Mouse (Mus musculus): Measurements from ENCODE around the gene Tbx2.

Gene Tbx2

DNA sequence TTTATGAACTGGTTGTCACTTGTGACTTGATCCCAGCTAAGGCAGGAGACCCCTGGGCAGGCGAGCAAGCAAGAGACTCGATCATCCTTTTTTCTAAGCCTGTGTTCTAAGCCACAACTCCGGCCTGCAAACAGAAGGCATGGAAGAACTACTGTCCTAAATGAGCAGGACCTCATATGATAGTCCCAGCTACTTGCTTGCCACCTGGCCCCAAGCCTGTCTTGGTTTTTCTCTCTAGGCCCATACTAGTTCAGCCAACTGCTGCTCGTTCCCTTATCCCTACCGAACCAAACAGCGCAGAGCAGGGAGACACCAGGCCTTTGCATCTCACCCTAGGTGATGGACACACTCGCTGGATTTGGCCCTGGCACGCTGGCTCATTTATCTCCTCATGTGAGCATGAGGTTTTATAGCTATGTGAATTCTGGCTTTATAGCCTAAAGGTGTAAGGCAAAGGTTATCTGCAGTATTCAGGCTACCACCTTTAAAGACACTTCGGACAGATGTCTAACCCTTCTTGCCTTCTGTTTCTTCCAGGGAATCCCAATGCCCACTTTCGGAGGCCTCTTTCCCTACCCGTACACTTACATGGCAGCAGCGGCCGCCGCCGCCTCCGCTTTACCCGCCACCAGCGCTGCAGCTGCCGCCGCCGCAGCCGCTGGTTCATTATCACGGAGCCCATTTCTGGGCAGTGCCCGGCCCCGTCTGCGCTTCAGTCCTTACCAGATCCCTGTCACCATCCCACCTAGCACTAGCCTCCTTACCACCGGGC, 7.9 kb downstream of the Tbx2 start:
- DNase-seq (ENCODE audit: low spot score) = no peak

DNA sequence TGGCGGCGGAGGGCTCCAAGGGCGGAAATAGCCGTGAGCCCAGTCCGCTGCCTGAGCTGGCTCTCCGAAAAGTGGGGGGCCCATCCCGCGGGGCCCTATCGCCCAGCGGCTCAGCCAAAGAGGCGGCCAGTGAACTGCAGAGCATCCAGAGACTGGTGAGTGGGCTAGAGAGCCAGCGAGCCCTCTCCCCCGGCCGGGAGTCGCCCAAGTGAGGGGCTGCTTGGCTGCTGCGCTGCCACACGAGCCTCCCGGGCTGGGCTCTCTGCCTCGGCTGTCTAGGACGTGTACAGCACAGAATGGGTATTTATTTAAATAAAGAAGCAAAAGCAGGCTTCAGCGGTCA, 8.4 kb downstream of the Tbx2 start:
- DNase-seq (ENCODE audit: low spot score) = no peak

DNA sequence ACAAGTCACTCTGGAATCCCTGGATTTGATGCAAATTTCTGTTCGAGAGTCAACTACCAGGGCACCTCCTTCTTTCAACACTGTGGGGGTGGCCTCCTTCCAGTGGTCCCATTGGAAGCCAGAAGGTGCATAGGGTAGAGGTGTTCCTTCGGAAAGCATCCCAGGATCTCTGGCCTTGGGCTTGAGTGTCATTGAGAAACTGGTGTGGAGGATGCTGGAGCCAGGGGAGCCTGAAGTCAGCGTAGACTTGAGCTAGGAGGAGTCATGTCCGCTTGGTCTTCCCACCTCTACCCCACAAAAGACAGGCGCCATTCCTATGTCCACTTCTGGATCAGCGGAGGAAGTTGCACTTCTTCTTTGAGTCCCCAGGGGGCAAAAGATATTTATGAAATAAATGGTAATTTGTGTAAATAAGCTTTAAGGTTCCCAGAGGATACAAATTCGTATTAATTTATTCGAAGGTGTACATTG, 8.9 kb downstream of the Tbx2 start:
- no peak for DNase-seq (ENCODE audit: low spot score)

DNA sequence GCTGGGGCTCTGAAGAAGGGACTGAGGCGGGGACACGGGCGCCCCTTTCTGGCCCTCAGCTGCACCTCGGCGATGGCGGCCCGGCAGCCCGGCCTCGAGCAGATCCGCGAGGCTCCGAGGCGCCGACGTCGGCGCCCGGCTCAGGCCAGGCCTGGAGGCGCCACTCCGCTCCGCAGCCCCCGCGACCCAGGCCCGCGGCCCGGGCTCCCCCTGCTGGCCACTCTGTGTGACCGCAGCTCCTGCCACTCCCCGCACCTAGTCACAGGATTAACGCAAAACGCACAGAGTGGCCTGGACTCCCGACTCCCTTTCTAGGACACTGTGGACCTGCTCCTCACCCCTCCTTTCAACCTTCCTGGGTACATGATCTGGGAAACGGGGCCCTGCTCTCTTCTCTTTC, 9.6 kb downstream of the Tbx2 start:
- DNase-seq (ENCODE audit: low spot score) = no peak

DNA sequence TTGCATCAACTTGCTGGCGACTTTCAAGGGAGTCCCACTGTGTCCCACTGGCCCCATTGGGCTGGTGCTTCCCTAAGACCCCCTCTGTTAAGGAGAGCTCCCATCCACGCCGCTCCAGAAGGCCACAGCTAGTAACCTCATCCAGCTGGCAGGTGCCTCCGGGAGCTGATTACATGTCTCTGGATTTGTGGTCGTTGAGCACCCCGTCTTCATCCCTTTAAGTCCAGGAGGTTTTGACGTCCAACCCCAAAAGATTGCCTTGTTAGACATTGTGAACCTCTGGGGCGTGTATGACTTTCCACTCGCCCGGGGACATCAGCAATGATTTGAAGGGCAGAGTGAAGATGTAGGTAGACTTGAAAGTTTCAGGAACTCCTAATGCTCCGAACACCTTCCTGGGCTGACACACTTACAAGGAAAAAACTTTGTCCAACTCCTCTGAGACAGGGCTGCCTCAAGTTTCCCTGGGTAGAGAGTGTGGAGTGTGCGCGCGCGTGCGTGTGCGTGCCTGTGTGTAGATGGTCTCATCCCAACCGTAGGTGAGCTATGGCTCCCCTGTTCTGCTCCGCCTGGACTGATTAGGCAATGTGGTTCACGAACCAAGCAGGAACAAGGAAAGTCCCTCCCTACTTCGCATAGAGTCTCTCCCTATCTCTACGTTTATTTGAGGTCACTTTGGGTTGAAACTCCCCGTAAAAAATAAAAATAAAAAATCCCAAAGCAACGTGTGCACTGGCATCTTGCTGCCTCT, 10.4 kb downstream of the Tbx2 start:
- DNase-seq (ENCODE audit: low spot score) = no peak

DNA sequence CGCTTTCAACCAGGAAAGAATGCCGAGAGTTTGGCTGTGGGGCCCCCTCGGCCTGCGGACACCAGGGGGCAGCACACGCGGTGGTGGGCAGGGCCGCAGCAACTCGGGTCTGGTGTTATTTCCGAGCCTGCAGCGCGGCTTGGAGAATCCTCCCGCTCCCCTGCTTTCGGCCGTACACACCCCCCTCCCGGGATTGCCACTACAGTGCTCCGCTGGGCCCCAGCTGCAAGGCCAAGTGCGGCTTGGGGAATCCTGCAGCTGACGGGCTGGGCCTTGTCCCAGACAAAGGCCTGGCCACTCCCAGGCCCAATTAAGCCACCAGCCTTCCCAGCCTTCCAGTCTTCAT, 11.0 kb downstream of the Tbx2 start:
- DNase-seq (ENCODE audit: low spot score) = peak; percentile 67

DNA sequence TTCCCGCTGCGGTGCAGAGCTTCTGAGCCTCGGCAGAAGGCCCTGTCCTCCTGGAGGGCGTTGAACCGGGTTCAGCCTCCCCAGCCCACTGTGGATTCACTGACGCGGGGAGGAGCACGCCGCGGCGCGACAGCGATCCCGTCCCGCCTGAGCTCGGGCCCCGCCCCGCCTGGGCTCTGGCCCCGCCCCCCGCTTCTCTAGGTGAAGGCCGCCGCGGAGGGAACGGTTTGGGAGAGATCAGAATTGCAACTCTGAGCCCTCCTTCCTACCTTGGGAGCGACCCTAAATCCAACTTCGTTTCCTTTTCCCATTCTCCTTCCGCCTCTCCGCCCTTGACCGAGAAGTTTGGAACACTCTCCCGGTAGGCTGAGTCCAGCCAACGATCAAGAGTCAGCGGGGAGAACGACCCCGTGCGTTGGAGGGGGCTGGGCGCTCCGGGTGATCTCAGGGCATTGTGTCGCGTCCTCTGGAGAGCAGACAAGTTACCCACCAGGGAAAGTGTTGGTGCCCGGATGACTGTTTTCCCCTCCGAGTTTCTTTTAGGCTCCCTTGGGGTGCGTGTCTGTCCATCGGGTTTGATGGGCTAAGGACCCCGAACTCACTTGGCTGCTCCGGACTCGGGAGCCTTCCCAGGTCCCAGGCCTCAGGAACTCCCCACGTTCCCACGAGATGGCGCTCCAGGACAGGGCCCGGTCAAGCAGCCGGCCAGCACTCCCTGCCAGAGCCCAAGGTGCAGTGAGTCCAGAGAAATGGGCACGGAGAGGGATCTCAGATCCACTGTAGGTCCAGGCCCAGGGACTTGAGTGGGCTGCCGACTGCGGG, 12.0 kb downstream of the Tbx2 start:
- DNase-seq (ENCODE audit: low spot score) = peak; percentile 91

DNA sequence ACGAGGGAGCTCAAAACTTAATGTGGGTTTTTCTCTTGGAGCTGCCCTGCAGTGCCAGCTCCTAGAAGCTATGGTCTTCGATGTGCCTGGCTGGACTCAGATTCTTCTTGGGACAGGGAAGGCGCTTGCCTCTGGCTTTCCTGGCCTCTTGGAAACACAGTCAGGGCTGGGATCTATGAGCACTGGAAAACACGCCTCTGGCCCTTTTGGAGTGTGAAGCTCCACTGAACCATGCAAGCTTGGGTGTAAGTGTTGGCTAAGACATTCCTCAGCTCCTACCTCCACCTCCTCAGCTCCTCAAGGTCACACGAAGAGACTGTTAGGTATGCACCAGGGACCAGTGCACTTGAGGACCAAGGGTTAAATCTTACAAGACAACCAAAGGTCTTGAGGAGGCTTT, 12.6 kb downstream of the Tbx2 start:
- DNase-seq (ENCODE audit: low spot score) = no peak

DNA sequence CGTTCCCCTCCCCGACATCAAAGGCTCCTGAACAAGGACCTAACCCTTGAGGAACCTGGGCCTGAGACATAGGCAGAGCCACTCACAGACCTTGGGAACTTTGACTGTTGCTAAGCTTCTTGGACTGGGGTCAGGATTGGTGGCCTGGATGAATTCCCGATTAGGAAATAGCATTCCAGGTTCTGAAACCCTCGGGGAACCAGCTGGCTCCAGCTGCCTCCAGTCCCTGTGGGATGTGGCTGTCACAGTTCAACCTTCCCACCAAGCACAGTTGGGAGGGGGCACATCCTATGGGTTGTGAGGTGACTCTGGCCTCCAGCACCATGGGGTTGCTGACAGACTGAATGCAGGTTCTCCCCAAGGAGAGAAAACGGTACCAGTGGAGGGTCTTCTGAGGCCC, 13.6 kb downstream of the Tbx2 start:
- DNase-seq (ENCODE audit: low spot score) = peak; percentile 89

DNA sequence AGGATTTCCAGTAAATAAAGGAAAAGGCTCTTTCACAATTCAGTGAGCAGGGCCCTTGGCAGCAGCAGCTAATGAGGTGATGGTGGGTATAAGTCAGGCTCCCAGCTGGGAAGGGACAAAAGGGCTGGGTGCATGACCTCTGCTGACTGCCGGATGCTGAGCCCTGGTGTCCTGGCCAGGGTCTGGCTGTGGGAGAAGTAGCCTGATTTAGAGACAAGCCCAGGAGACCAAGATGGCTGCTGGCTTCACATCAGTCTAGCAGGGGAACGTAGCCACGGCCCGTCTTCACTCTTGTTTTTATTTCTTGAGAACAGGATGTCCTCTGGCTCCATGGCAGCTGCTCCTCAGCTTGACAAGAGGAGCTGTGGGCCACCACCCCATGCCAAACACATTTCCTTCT, 14.2 kb downstream of the Tbx2 start:
- peak; percentile 64 for DNase-seq (ENCODE audit: low spot score)

DNA sequence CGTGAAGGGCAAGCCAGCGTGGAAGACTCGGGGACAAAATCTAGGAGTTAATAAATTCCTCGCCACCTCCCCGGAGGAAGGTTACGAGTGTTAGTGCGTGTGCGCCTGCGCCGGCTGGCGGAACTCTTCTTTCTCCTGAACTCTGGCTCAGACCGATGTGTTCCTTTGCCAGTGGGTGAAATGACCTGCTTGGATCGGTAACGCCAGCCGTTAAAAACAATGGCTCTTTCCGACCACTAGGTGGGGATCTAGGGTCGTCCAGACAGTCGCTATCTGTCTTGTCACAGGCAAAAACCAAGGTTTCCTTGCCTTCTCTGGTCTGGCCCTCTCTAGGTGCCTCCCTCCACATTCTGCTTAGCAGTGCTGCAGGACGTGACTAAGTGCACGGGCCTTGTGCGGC, 16.7 kb downstream of the Tbx2 start:
- peak; percentile 93 for DNase-seq (ENCODE audit: low spot score)

DNA sequence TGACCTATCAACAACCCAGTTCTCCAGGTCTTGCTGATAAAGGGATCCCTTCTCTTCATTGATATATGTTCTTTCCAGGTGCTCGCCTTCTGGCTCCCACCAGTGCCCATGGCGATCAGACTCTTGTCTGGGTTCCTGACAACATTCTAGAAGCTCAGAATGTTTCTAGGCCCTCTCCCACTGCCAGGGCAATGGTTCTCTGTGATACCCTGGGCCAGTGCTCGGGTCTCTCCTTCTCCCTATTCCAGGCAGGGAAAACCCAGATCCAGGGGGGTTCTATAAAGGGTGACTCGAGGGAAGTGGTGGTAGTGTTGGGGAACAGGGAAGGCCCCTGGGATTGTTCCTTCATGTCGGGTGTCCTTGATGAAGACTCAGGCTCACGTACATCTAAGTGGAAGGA, 17.9 kb downstream of the Tbx2 start, which contains the start of gene Gm11444:
TSS of gene Gm11444 (minus strand) at position 101 of the 400 bp plus-strand sequence.
- DNase-seq (ENCODE audit: low spot score) = no peak

DNA sequence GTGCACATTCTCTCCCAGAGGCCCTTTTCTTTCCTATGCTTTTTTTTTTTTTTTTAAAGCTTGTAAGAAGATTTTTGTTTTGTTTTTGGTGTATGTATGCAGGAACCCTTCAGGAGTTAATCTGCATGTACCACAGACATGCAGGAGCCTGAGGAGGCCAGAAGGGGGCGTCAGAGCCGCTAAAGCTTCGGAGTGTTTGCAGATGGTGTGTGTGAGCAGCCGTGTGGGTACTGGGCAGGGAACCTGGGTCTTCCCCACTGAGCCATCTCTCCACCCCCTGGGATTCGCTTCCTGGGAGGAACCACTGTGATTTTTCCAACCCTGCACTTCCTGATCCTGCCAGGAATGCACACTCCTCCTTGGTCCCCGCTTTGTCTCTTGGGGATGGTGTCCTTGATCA, 18.4 kb downstream of the Tbx2 start:
- no peak for DNase-seq (ENCODE audit: low spot score)

DNA sequence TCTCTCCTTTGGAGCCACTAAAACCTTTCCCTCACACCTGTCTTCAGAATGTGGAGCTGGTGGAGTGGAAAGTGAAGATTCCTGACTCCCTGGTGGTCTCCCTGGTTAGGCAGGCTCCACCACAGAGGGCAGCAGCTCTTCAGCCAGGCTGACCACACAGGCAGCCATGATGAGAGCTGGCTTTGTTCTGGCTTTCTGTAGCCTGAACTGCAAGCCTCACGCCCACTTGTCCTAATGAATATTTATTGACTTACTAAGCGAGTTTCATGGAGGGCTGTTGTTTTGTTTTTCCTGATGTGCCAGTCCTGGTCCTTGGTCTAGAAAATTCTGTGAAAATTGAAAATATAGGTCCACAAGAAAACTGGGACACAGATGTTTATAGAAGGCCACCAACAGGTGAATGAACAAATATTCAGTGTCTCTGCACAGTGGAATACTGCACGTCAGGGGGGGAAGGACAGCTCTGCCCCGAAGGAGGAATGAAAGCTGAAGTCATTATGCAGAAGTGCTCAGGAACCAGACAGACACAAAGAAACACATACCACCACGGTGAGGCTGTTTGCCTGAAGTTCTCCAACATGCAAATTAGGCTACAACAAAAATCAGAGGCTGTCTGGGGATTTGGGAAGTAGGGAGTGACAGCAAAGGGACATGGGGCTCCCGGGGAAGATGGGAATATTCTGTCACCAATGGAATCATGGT, 25.8 kb downstream of the Tbx2 start:
- DNase-seq (ENCODE audit: low spot score) = no peak

DNA sequence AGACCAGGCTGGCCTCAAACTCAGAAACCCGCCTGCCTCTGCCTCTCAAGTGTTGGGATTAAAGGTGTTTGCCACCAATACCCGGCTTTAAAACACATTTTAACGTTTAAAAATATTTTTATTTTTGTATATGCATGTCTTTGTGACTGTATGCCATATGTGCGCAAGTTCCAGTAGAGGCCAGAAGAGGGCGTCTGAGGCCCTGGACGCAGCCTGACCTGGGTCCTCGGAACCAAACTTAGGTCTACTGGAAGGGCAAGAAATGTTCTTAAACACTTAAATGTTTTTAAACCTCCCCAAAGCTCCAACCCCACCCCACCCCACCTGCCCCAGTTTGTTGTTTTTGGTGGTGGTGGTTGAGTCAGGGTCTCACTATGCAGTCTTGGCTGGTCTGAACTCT, 32.0 kb downstream of the Tbx2 start:
- DNase-seq (ENCODE audit: low spot score) = no peak

DNA sequence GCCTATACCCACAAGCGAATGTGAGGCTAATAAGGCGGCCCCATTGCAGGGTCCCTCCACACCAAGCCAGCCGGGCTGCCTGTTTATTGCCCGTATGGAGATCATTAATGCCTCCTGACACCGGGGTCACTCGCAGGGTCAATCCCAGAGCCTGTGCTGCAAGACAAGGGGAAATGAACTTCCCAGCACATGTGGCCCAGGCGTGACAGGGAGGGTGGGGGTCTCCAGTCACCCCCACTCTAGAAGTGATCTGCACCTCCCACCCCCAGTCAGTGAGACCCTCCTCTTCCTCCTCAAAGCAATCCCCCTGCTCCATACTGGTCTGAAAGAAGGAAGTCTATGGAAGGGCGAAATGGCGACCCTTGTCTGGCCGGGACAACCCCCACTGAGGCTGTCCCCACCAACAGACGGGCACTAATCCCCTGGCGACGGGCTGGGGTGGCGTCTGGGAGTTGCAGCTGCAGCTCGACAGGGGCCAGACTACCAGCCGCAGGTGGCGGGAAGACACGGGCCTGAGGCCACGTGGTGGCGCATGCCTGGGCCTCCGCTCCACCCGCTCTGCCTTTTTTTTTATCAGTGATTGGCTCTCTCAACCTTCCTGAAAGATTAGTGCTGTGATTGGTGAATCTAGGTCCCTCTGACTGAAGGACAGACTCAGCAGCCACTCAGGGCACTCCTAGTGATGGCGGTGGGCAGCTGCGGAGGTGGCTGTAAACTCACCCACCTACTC, 43.9 kb downstream of the Tbx2 start:
- no peak for DNase-seq (ENCODE audit: low spot score)

DNA sequence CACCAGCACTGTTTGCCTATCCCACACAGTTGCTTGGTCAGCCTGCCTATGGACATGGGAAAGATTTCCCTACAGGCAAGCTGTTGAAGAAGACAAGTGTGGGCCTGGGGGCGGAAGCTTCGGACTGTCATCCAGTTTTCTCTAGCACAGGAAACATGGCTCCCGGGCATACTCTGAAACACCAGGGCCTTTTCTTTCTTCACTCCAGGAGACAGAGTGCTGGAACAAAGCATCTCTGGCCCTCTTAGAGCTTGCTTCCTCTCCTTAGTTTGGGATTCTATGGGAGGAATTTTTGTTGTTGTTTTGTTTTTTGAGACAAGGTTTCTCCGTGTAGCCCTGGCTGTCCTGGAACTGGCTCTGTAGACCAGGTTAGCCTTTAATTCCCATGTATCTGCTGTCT, 52.1 kb downstream of the Tbx2 start:
- DNase-seq (ENCODE audit: low spot score) = no peak

DNA sequence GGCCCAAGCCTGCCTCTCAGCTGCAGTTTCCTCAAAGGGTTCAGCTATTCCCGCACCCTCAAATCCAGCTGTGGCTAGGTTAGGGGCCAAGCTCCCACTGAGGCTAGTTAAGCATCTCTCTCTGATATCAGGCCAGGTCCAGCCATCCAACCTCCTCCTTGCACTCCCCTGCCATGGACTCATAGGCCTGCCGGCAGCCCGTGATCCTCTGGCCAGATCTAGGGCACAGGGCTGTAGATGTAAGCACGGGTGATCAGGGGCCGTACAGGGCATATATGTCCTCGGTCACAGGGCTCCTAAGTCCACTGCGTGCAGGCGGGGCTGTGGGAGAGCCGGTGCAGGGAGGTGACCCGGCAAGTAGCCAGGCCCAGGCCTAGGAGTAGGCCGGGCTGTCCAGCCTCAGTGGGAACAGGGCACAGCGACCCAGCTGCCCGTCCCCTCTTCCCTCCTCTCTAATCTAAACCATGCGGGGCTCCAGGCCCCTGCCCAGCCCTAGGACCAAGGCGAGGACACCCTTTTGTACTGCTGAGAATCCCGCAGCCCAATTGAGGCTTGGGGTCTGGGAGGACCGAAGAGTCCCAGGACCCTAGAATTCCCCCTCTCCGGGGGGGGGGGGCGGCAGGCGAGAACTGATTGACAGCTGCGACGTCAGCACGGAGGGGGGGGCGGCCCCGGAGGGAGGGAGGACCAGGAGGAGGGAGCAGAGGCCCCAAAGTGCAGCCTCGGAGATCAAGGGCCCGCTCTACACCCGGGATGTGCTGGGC, 53.5 kb downstream of the Tbx2 start, which contains the start of gene Tbx4:
TSS of gene Tbx4 (plus strand) at position 758 of the 764 bp plus-strand sequence.
- DNase-seq (ENCODE audit: low spot score) = no peak

DNA sequence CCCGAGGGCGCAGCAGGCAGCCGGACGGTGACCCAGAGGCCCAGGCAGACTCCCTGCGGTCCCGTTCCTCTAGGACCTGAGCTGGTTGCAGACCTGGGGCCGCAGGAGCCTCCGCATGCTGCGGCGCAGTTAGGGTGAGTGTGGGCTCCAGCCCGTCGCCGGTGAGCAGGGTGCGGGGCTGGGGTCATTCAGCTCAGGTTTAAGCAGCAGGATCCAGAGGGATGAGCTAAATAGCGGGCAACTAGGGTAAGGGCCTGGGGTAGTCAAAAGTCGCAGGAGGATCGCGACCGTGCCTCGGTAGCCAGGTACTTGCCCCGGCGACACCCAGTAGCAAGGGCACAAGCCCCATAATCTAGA, 54.1 kb downstream of the Tbx2 start:
- no peak for DNase-seq (ENCODE audit: low spot score)

DNA sequence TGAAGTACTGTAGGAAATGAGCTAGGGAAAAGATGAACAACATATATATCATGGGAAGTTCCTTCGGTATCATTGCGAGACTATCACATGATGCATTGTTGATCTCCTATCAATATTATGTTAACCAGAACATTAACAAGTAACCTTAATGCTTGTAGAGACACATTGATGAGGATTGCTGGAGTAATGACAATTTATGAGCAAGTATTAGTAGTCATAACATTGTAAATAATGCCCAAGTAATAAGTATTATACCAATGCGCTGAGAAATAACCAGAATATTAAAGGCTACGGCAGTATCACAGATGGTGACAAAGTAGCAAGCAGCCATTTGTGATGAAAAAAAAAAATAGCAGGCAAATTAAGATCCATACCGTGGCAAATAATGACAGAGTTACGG, 54.9 kb downstream of the Tbx2 start:
- DNase-seq (ENCODE audit: low spot score) = no peak
